Mouse (Mus musculus) bone marrow, adult 2 months (tissue): ENCODE results near the gene Sh2b3. TPM values are rescaled to one million over a fixed set of nuclear protein-coding genes. Genes with fewer than 3 reads are reported as not detected.

Source experiments
- H3K27ac ChIP-seq: fragments of 200-500 bp; 2 replicates; pipeline ENCODE4 v1.5.1; 2012; ENCODE audit warnings: low read depth, mild to moderate bottlenecking, control low read depth, inconsistent platforms, low read length; ENCODE audit not compliant: control insufficient read depth, poor library complexity, insufficient read depth
- H3K4me1 ChIP-seq: fragments of 200-500 bp; 2 replicates; pipeline ENCODE4 v1.6.1; 2011; ENCODE audit warnings: low read length; ENCODE audit not compliant: control insufficient read depth, insufficient read depth
- H3K4me3 ChIP-seq: fragments of 200-500 bp; replicated peaks from 2 replicates; pipeline ENCODE3; 2011; ENCODE audit warnings: mild to moderate bottlenecking, low read depth, low read length, control low read depth; ENCODE audit not compliant: control insufficient read depth
- CTCF ChIP-seq: fragments of 200-500 bp; IDR thresholded peaks from 2 replicates; pipeline ENCODE4 v1.5.1; 2011; ENCODE audit warnings: low read length, control low read depth; ENCODE audit not compliant: control insufficient read depth, insufficient read depth
- POLR2A ChIP-seq: fragments of 200-500 bp; IDR thresholded peaks from 2 replicates; pipeline ENCODE4 v1.6.1; 2011; ENCODE audit warnings: low read depth, mild to moderate bottlenecking, control low read depth, low read length, borderline replicate concordance; ENCODE audit not compliant: control insufficient read depth
- WGBS: fragments of 180-500 bp; shearing (Covaris S2); methylation state at CpG from one replicate; pipeline ENCODE4 v1.1.7; 2018; 5-methylcytosine and 5-hydroxymethylcytosine counted together
- polyA plus RNA-seq: library from polyadenylated mRNA; stranded (reverse); fragments of >200 nt; gene quantifications from 2 replicates; pipeline ENCODE4 v1.2.4, GENCODE M21; 2011; ENCODE audit warnings: low replicate concordance; ENCODE audit not compliant: missing spikeins, insufficient read depth, insufficient read length

Sh2b3 gene
- polyA plus RNA-seq, 1 experiment: 36.8 TPM

GRCm38 (mm10) chr5:121822786-121823505 lies 14.5 kb downstream of the Sh2b3 start:
- no peak overlapping the region for H3K4me3 ChIP-seq
- TF ChIP-seq POLR2A: no peak
- no peak for TF ChIP-seq CTCF
- no peak overlapping the region for H3K27ac ChIP-seq
- 65% methylated on average over 7 of the region's 7 CpGs for WGBS
- peaks cover 3% of the 10 kb centered on the region; the same call in 1 of the 2 replicates for H3K4me1 ChIP-seq

GRCm38 (mm10) chr5:121821552-121821951 lies 15.9 kb downstream of the Sh2b3 start:
- WGBS: 92% methylated on average over 5 of the region's 5 CpGs
- TF ChIP-seq CTCF (no peak), POLR2A (no peak)
- Histone ChIP-seq H3K4me1 (peaks cover 3% of the 10 kb centered on the region; the same call in 1 of the 2 replicates), H3K4me3 (no peak overlapping the region), H3K27ac (no peak overlapping the region)

GRCm38 (mm10) chr5:121821116-121821515 lies 16.3 kb downstream of the Sh2b3 start:
- 75% methylated on average over 5 of the region's 5 CpGs for WGBS
- H3K27ac ChIP-seq: no peak overlapping the region
- peaks cover 3% of the 10 kb centered on the region; the same call in 1 of the 2 replicates for H3K4me1 ChIP-seq
- TF ChIP-seq POLR2A (no peak), CTCF (no peak)
- H3K4me3 ChIP-seq: no peak overlapping the region

GRCm38 (mm10) chr5:121820657-121821056 lies 16.8 kb downstream of the Sh2b3 start:
- H3K27ac ChIP-seq: no peak overlapping the region
- WGBS: 55% methylated on average over 3 of the region's 3 CpGs
- peaks cover 3% of the 10 kb centered on the region; the same call in 1 of the 2 replicates for H3K4me1 ChIP-seq
- H3K4me3 ChIP-seq: no peak overlapping the region
- no peak for TF ChIP-seq POLR2A
- no peak for TF ChIP-seq CTCF

GRCm38 (mm10) chr5:121820161-121820560 lies 17.3 kb downstream of the Sh2b3 start:
- TF ChIP-seq POLR2A (no peak), CTCF (no peak)
- Histone ChIP-seq H3K27ac (no peak overlapping the region), H3K4me1 (peaks cover 3% of the 10 kb centered on the region; the same call in 1 of the 2 replicates), H3K4me3 (no peak overlapping the region)
- WGBS: 33% methylated on average over 2 of the region's 2 CpGs

GRCm38 (mm10) chr5:121819559-121819958 lies 17.9 kb downstream of the Sh2b3 start:
- no peak overlapping the region for H3K27ac ChIP-seq
- H3K4me1 ChIP-seq: peaks cover 3% of the 10 kb centered on the region; the same call in 1 of the 2 replicates
- no peak overlapping the region for H3K4me3 ChIP-seq
- TF ChIP-seq POLR2A: no peak
- no peak for TF ChIP-seq CTCF
- 9% methylated on average over 5 of the region's 5 CpGs for WGBS

- peaks cover 3% of the 10 kb centered on the region; the same call in 1 of the 2 replicates for H3K4me1 ChIP-seq
- TF ChIP-seq POLR2A: no peak
- no peak for TF ChIP-seq CTCF
- no peak overlapping the region for H3K4me3 ChIP-seq
- WGBS: 94% methylated on average over 4 of the region's 4 CpGs
- H3K27ac ChIP-seq: no peak overlapping the region
Measured at GRCm38 (mm10) chr5:121818862-121819261, 18.6 kb downstream of the Sh2b3 start.

GRCm38 (mm10) chr5:121818401-121818800 lies 19.0 kb downstream of the Sh2b3 start:
- Histone ChIP-seq H3K27ac (no peak overlapping the region), H3K4me3 (no peak overlapping the region), H3K4me1 (peaks cover 2% of the 10 kb centered on the region; the same call in 1 of the 2 replicates)
- WGBS: 92% methylated on average over 7 of the region's 7 CpGs
- TF ChIP-seq CTCF: no peak
- TF ChIP-seq POLR2A: no peak; the same call in 1 of the 2 replicates

- Histone ChIP-seq H3K4me3 (no peak overlapping the region), H3K27ac (no peak overlapping the region), H3K4me1 (peaks cover 2% of the 10 kb centered on the region; the same call in 1 of the 2 replicates)
- TF ChIP-seq POLR2A (no peak), CTCF (no peak)
- 89% methylated on average over 9 of the region's 9 CpGs for WGBS
Measured at GRCm38 (mm10) chr5:121817551-121817950, 19.9 kb downstream of the Sh2b3 start.
